Mouse (Mus musculus) myocyte (in vitro differentiated cells): ENCODE results near the gene Cd2ap. TPM values are rescaled to one million over a fixed set of nuclear protein-coding genes. Genes with fewer than 3 reads are reported as not detected.

Experiments used
- H3K27me3 ChIP-seq: one replicate; pipeline ENCODE4 v1.6.1; 2011; ENCODE audit not compliant: control insufficient read depth, insufficient read depth, insufficient read length
- H3K36me3 ChIP-seq: one replicate; pipeline ENCODE4 v1.6.1; 2011; ENCODE audit not compliant: control insufficient read depth, insufficient read depth
- H3K4me2 ChIP-seq: one replicate; pipeline ENCODE4 v1.6.1; 2011; ENCODE audit warnings: low read depth, control low read depth
- H3K4me3 ChIP-seq: one replicate; pipeline ENCODE4 v1.5.1; 2011; ENCODE audit warnings: mild to moderate bottlenecking, control low read depth, moderate library complexity
- H3K79me2 ChIP-seq: one replicate; pipeline ENCODE4 v1.6.1; 2011; ENCODE audit not compliant: control insufficient read depth, insufficient read depth
- H3ac ChIP-seq: one replicate; pipeline ENCODE4 v1.6.1; 2011; ENCODE audit not compliant: control insufficient read depth, insufficient read length
- CEBPB ChIP-seq: IDR thresholded peaks from 2 replicates; pipeline ENCODE4 v1.6.1; 2011; ENCODE audit warnings: mild to moderate bottlenecking, moderate library complexity; ENCODE audit not compliant: poor library complexity, insufficient read depth, severe bottlenecking
- MYOD1 ChIP-seq, 3 experiments: IDR thresholded peaks; one replicate each; pipeline ENCODE4 v1.6.1; 2011; ENCODE audit warnings: control low read depth in 2 of 3, low read depth in 2 of 3, mild to moderate bottlenecking in 2 of 3, moderate library complexity in 1 of 3; ENCODE audit not compliant: insufficient read length in 2 of 3, control insufficient read depth in 1 of 3
- MYOG ChIP-seq, 3 experiments: IDR thresholded peaks; one replicate each; pipeline ENCODE4 v1.6.1; 2011; ENCODE audit warnings: control low read depth in 2 of 3, low read depth in 2 of 3, mild to moderate bottlenecking in 2 of 3; ENCODE audit not compliant: insufficient read length in 2 of 3, control insufficient read depth in 1 of 3, insufficient read depth in 1 of 3
- POLR2A ChIP-seq: IDR thresholded peaks from one replicate; pipeline ENCODE4 v1.6.1; 2011; ENCODE audit warnings: low read depth, mild to moderate bottlenecking, control low read depth, moderate library complexity; ENCODE audit not compliant: insufficient read length
- POLR2AphosphoS2 ChIP-seq: IDR thresholded peaks from one replicate; pipeline ENCODE4 v1.6.1; 2011; ENCODE audit warnings: low read depth, control low read depth; ENCODE audit not compliant: insufficient read length
- polyA plus RNA-seq: library from polyadenylated mRNA; unstranded; fragments of >200 nt; fragmentation: generic; extraction: Trizol; gene quantifications from one replicate; pipeline ENCODE4 v1.2.1, GENCODE M21; 2012; ENCODE audit warnings: missing spikeins

The Cd2ap gene
- polyA plus RNA-seq, 1 experiment = 2.3 TPM

- Histone ChIP-seq H3K79me2 (no peaks in the 10 kb centered on the region), H3ac (no peak overlapping the region), H3K36me3 (no peaks in the 10 kb centered on the region), H3K27me3 (no peaks in the 10 kb centered on the region), H3K4me2 (no peak overlapping the region), H3K4me3 (no peak overlapping the region)
- TF ChIP-seq POLR2AphosphoS2 (no peak), MYOG (IDR thresholded peaks at IDR 0.05; ENCODE audit: control insufficient read depth in 1 of 3, insufficient read depth in 1 of 3, insufficient read length in 2 of 3, low read depth in 2 of 3) (no peak), CEBPB (no peak), MYOD1 (IDR thresholded peaks at IDR 0.05; ENCODE audit: control insufficient read depth in 1 of 3, insufficient read length in 2 of 3, low read depth in 2 of 3) (no peak), POLR2A (no peak)
These were observed 130.6 kb downstream of the Cd2ap start for GRCm38 (mm10) chr17:42745657-42746420.

Other genes with a start within 250 kb of the Cd2ap start
- gene Adgrf4, start 184.4 kb downstream of the Cd2ap start, polyA plus RNA-seq = not detected
- 0.01 TPM for gene Adgrf2, start 134.5 kb downstream of the Cd2ap start, polyA plus RNA-seq
- 2.6 TPM for gene Tnfrsf21, start 139.9 kb upstream of the Cd2ap start, polyA plus RNA-seq